Mouse (Mus musculus) 416B (cell line): ENCODE data around the gene Cox6a1.
"Not testable (repeated sequence)": the region's sequence is repeated elsewhere in the genome, so short reads cannot be mapped to it uniquely, and the experiment has no call there.

ENCODE experiments used
- DNase-seq: peaks from one replicate; pipeline ENCODE4 v3.0.0; 2011; ENCODE audit warnings: low read depth

Cox6a1 gene

GRCm38 (mm10) chr5:115347564-115347963, 1.2 kb downstream of the Cox6a1 start:
- peak; percentile 93 for DNase-seq

- peak; percentile 33 for DNase-seq
These were observed 7.2 kb downstream of the Cox6a1 start for GRCm38 (mm10) chr5:115341314-115342165.

- DNase-seq, result peak; percentile 90
These were observed 8.0 kb downstream of the Cox6a1 start, which contains the start of the genes Gatc and Triap1 for GRCm38 (mm10) chr5:115340577-115341313. Gene Gatc (minus strand): TSS chr5:115341178. Gene Triap1 (plus strand): TSS chr5:115341225.

GRCm38 (mm10) chr5:115340007-115340406, 8.8 kb downstream of the Cox6a1 start:
- DNase-seq, result no peak

GRCm38 (mm10) chr5:115333626-115334025, 15.2 kb downstream of the Cox6a1 start:
- DNase-seq, result no peak

GRCm38 (mm10) chr5:115330955-115331354, 17.8 kb downstream of the Cox6a1 start:
- no peak for DNase-seq

GRCm38 (mm10) chr5:115327610-115328548, 20.9 kb downstream of the Cox6a1 start:
- peak; percentile 44 for DNase-seq

- DNase-seq, result peak; percentile 96
These were observed 21.7 kb downstream of the Cox6a1 start, which contains the start of gene Srsf9 for GRCm38 (mm10) chr5:115326875-115327609. Gene Srsf9 (plus strand): TSS chr5:115327177.

- DNase-seq, result no peak
These were observed 22.4 kb downstream of the Cox6a1 start for GRCm38 (mm10) chr5:115326256-115326831.

- DNase-seq, result peak; percentile 92
These were observed 29.5 kb downstream of the Cox6a1 start for GRCm38 (mm10) chr5:115319004-115319940.

- DNase-seq, result no peak
These were observed 31.0 kb downstream of the Cox6a1 start for GRCm38 (mm10) chr5:115317645-115318328.

- no peak for DNase-seq
These were observed 31.7 kb downstream of the Cox6a1 start for GRCm38 (mm10) chr5:115316968-115317644.

GRCm38 (mm10) chr5:115313668-115313943, 35.2 kb downstream of the Cox6a1 start:
- no peak for DNase-seq

GRCm38 (mm10) chr5:115312816-115313667, 35.7 kb downstream of the Cox6a1 start:
- peak; percentile 88 for DNase-seq

GRCm38 (mm10) chr5:115312354-115312753, 36.4 kb downstream of the Cox6a1 start:
- DNase-seq, result no peak

- not testable (repeated sequence) for DNase-seq
These were observed 46.6 kb downstream of the Cox6a1 start for GRCm38 (mm10) chr5:115302190-115302589.

GRCm38 (mm10) chr5:115301615-115302014, 47.2 kb downstream of the Cox6a1 start:
- DNase-seq, result no peak
